Mouse (Mus musculus) midbrain, embryonic 16.5 days (tissue): ENCODE results near the gene Ccser2. TPM values are rescaled to one million over a fixed set of nuclear protein-coding genes. Genes with fewer than 3 reads are reported as not detected.
"Not testable (repeated sequence)": the region's sequence is repeated elsewhere in the genome, so short reads cannot be mapped to it uniquely, and the experiment has no call there.

Experiments
- ATAC-seq: fragments of 200-750 bp; cut with Nextera tagmentation; 2 replicates; pipeline ENCODE4 v1.8.0; 2017; ENCODE audit warnings: moderate TSS enrichment
- H3K27ac ChIP-seq: fragments of 300-500 bp; sonication (generic); 2 replicates; pipeline ENCODE4 v1.5.1; 2014; ENCODE audit warnings: mild to moderate bottlenecking, low read length, mixed read lengths
- H3K27me3 ChIP-seq: fragments of 300-500 bp; sonication (generic); 2 replicates; pipeline ENCODE4 v1.6.1; 2014; ENCODE audit warnings: low read depth, low read length, mixed read lengths; ENCODE audit not compliant: control insufficient read depth, insufficient read depth
- H3K36me3 ChIP-seq: fragments of 300-500 bp; sonication (generic); 2 replicates; pipeline ENCODE4 v1.6.1; 2014; ENCODE audit warnings: mild to moderate bottlenecking, low read length, moderate library complexity, mixed read lengths; ENCODE audit not compliant: control insufficient read depth, insufficient read depth
- H3K4me1 ChIP-seq: fragments of 300-500 bp; sonication (generic); 2 replicates; pipeline ENCODE4 v1.6.1; 2014; ENCODE audit warnings: mild to moderate bottlenecking, low read length, mixed read lengths; ENCODE audit not compliant: control insufficient read depth, insufficient read depth
- H3K4me2 ChIP-seq: fragments of 300-500 bp; sonication (generic); 2 replicates; pipeline ENCODE4 v1.6.1; 2014; ENCODE audit warnings: mild to moderate bottlenecking, low read length, mixed read lengths
- H3K4me3 ChIP-seq: fragments of 300-500 bp; sonication (generic); 2 replicates; pipeline ENCODE4 v1.5.1; 2014; ENCODE audit warnings: low read depth, mild to moderate bottlenecking, low read length, moderate library complexity, mixed read lengths
- H3K9ac ChIP-seq: fragments of 300-500 bp; sonication (generic); 2 replicates; pipeline ENCODE4 v1.6.1; 2014; ENCODE audit warnings: low read depth, low read length, mixed read lengths
- H3K9me3 ChIP-seq: fragments of 300-500 bp; sonication (generic); replicated peaks from 2 replicates; pipeline ENCODE4 v1.6.1; 2014; ENCODE audit warnings: mild to moderate bottlenecking, low read length, mixed read lengths; ENCODE audit not compliant: control insufficient read depth, poor library complexity, severe bottlenecking
- WGBS: fragments of 180-500 bp; shearing (Covaris S2); extraction: QIAGEN DNeasy Blood & Tissue Kit; methylation state at CpG from one replicate; pipeline ENCODE4 v1.1.7; 2014; 5-methylcytosine and 5-hydroxymethylcytosine counted together
- polyA plus RNA-seq: library from polyadenylated mRNA; unstranded; fragments of >200 nt; fragmentation: Nextera tagmentation; extraction: Ambion mirVana; gene quantifications from 2 replicates; pipeline ENCODE4 v1.2.1, GENCODE M21; 2015

Gene Ccser2
- 92.9 and 97.5 TPM in 2 replicates for polyA plus RNA-seq

GRCm38 (mm10) chr14:36968628-36969147 lies at the start of gene Ccser2:
Ccser2 (minus strand) TSS chr14:36968777.
- peak within 1 kb of the TSS; percentile 57 for H3K4me2 ChIP-seq
- 1% methylated on average over 33 of the region's 39 CpGs for WGBS
- peaks cover 21% of the 10 kb centered on the region for H3K4me1 ChIP-seq
- H3K9ac ChIP-seq: peak within 1 kb of the TSS; percentile 98
- no peaks in the 10 kb centered on the region for H3K27me3 ChIP-seq
- ATAC-seq: peak; percentile 100
- H3K36me3 ChIP-seq: no peaks in the 10 kb centered on the region
- peak within 1 kb of the TSS; percentile 92 for H3K27ac ChIP-seq
- H3K9me3 ChIP-seq: no peaks in the 10 kb centered on the region
- peak within 1 kb of the TSS; percentile 76 for H3K4me3 ChIP-seq

GRCm38 (mm10) chr14:37015894-37016293 lies 47.3 kb upstream of the Ccser2 start:
- Histone ChIP-seq H3K4me1 (peaks cover 2% of the 10 kb centered on the region; the same call in 1 of the 2 replicates), H3K27me3 (no peaks in the 10 kb centered on the region), H3K9me3 (no peaks in the 10 kb centered on the region), H3K9ac (no peak overlapping the region), H3K36me3 (0 out of 2 replicates have a peak, but pooled peaks cover 2% of the 10 kb centered on the region), H3K4me3 (no peak overlapping the region), H3K4me2 (no peak overlapping the region), H3K27ac (no peak overlapping the region)
- WGBS: 43% methylated on average over 5 of the region's 5 CpGs
- ATAC-seq: no peak

GRCm38 (mm10) chr14:37013644-37014043 lies 45.1 kb upstream of the Ccser2 start:
- 22% methylated on average over 3 of the region's 3 CpGs for WGBS
- no peak overlapping the region for H3K9ac ChIP-seq
- H3K36me3 ChIP-seq: 0 out of 2 replicates have a peak, but pooled peaks cover 2% of the 10 kb centered on the region
- H3K4me1 ChIP-seq: peaks cover 2% of the 10 kb centered on the region; the same call in 1 of the 2 replicates
- no peak overlapping the region for H3K4me3 ChIP-seq
- no peaks in the 10 kb centered on the region for H3K9me3 ChIP-seq
- no peaks in the 10 kb centered on the region for H3K27me3 ChIP-seq
- no peak overlapping the region for H3K27ac ChIP-seq
- peak; percentile 66; the same call in 1 of the 2 replicates for ATAC-seq
- no peak overlapping the region for H3K4me2 ChIP-seq

- Histone ChIP-seq H3K4me3 (no peak overlapping the region), H3K36me3 (no peaks in the 10 kb centered on the region), H3K9me3 (no peaks in the 10 kb centered on the region), H3K4me1 (peaks cover 2% of the 10 kb centered on the region; the same call in 1 of the 2 replicates), H3K4me2 (no peak overlapping the region), H3K27me3 (no peaks in the 10 kb centered on the region), H3K9ac (no peak overlapping the region), H3K27ac (no peak overlapping the region)
- 90% methylated on average over 2 of the region's 2 CpGs for WGBS
- ATAC-seq: no peak
These were observed 41.1 kb upstream of the Ccser2 start for GRCm38 (mm10) chr14:37009686-37010085.

GRCm38 (mm10) chr14:37006489-37006888 lies 37.9 kb upstream of the Ccser2 start:
- no peak overlapping the region for H3K9ac ChIP-seq
- H3K4me2 ChIP-seq: no peak overlapping the region
- no peak for ATAC-seq
- no peaks in the 10 kb centered on the region for H3K36me3 ChIP-seq
- WGBS: 67% methylated on average over 8 of the region's 8 CpGs
- H3K4me1 ChIP-seq: no peaks in the 10 kb centered on the region
- H3K4me3 ChIP-seq: no peak overlapping the region
- H3K27me3 ChIP-seq: no peaks in the 10 kb centered on the region
- H3K9me3 ChIP-seq: no peaks in the 10 kb centered on the region
- H3K27ac ChIP-seq: no peak overlapping the region

- no peaks in the 10 kb centered on the region for H3K4me1 ChIP-seq
- H3K27ac ChIP-seq: no peak overlapping the region
- no peaks in the 10 kb centered on the region for H3K27me3 ChIP-seq
- H3K36me3 ChIP-seq: no peaks in the 10 kb centered on the region
- H3K9ac ChIP-seq: no peak overlapping the region
- no peak overlapping the region for H3K4me3 ChIP-seq
- H3K9me3 ChIP-seq: no peaks in the 10 kb centered on the region
- H3K4me2 ChIP-seq: no peak overlapping the region
- 28% methylated on average over 3 of the region's 3 CpGs for WGBS
- ATAC-seq: no peak
These were observed 37.3 kb upstream of the Ccser2 start for GRCm38 (mm10) chr14:37005865-37006264.

GRCm38 (mm10) chr14:37003431-37004095 lies 35.0 kb upstream of the Ccser2 start:
- H3K36me3 ChIP-seq: no peaks in the 10 kb centered on the region
- no peaks in the 10 kb centered on the region for H3K27me3 ChIP-seq
- no peaks in the 10 kb centered on the region for H3K9me3 ChIP-seq
- no peaks in the 10 kb centered on the region for H3K4me1 ChIP-seq
- ATAC-seq: no peak
- 76% methylated on average over 8 of the region's 8 CpGs for WGBS
- H3K4me3 ChIP-seq: no peak overlapping the region
- no peak overlapping the region for H3K4me2 ChIP-seq
- H3K27ac ChIP-seq: no peak overlapping the region
- no peak overlapping the region for H3K9ac ChIP-seq

- no peak overlapping the region for H3K4me3 ChIP-seq
- no peak overlapping the region for H3K4me2 ChIP-seq
- H3K36me3 ChIP-seq: no peaks in the 10 kb centered on the region
- WGBS: 39% methylated on average over 2 of the region's 2 CpGs
- H3K9ac ChIP-seq: no peak overlapping the region
- no peaks in the 10 kb centered on the region for H3K27me3 ChIP-seq
- H3K9me3 ChIP-seq: no peaks in the 10 kb centered on the region
- no peaks in the 10 kb centered on the region for H3K4me1 ChIP-seq
- no peak overlapping the region for H3K27ac ChIP-seq
- no peak for ATAC-seq
These were observed 34.3 kb upstream of the Ccser2 start for GRCm38 (mm10) chr14:37002852-37003251.

GRCm38 (mm10) chr14:37000780-37001179 lies 32.2 kb upstream of the Ccser2 start:
- WGBS: 89% methylated on average over 6 of the region's 6 CpGs
- not testable (repeated sequence) for ATAC-seq, H3K4me1 ChIP-seq, H3K4me3 ChIP-seq, H3K4me2 ChIP-seq, H3K9ac ChIP-seq, H3K36me3 ChIP-seq, H3K27ac ChIP-seq, H3K9me3 ChIP-seq, H3K27me3 ChIP-seq
